Mouse (Mus musculus): ENCODE measurements around the gene Olfr821. TPM values are rescaled to one million over a fixed set of nuclear protein-coding genes. Genes with fewer than 3 reads are reported as not detected.
"Not testable (repeated sequence)": the region's sequence is repeated elsewhere in the genome, so short reads cannot be mapped to it uniquely, and the experiment has no call there.

The Olfr821 gene
- not detected for total RNA-seq (2021)
- long read RNA-seq, experiment 1: 0 reads
- long read RNA-seq, experiment 2: 0 reads

DNA sequence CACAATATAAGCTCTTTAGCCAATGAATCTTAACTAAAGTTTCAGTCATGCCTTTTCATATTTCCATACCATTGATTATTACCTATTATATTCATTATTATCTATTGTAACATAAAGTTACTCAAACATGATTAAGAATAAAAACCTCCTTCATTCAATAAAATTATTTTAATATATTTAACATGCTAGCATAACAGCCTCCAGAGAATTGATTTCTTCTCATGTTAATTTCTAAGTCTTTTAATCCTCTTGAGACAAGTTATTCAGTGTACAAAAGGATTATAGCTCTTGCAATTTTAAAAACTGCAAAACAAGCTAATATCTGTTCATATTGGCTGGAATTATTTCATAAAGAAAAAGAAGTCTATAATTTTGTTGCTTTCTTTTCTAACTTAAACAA, at the start of gene Olfr821:
Gene Olfr821, plus strand, starts transcription at position 301 of the 400 bp plus-strand sequence.
- no peak for DNase-seq (ENCODE audit: low spot score in 2 of 2)
- intact Hi-C loops (cut with DNase I): no loop called here

DNA sequence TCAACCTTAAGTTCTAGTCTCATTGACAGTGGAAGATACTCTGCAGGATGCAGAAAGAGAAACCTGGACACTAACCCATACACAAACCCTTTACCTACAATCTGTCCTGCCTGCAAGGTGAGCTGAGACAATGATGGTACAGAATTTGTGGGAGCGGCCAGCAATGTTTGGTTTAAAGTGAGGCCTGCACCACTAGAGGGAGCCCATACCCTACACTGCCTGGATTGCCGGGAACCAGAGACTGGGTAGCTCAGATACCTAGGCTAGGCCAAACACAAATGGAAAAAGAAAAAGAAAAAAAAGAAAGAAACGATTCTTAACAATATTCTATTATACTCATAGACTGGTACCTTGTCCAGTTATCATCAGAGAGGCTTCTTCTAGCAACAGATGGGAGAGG, 48.3 kb upstream of the Olfr821 start:
- intact Hi-C loops (cut with DNase I); DNase-seq (ENCODE audit: low spot score in 2 of 2): not testable (repeated sequence)

DNA sequence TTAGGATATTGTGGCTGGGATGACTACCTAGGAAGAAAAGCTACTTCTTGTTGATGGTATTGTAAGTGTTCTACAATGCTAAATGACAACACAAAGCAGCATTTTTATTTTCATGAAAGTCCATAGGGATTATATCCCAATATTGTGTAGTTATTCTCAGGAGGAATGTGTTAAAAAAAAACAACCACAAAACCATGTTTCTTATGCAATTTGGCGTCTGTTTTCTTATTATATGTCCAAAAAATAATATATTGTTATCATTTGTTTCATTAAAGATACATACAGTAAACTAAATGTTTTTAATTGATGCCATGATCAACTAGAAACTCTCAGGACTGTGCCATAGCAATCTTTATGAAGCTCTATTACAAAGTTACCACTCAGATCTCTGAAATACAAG, 45.2 kb upstream of the Olfr821 start, which contains the start of gene Gm10310:
Gene Gm10310, minus strand, starts transcription at position 101 of the 400 bp plus-strand sequence.
- DNase-seq (ENCODE audit: low spot score in 2 of 2); intact Hi-C loops (cut with DNase I): not testable (repeated sequence)

DNA sequence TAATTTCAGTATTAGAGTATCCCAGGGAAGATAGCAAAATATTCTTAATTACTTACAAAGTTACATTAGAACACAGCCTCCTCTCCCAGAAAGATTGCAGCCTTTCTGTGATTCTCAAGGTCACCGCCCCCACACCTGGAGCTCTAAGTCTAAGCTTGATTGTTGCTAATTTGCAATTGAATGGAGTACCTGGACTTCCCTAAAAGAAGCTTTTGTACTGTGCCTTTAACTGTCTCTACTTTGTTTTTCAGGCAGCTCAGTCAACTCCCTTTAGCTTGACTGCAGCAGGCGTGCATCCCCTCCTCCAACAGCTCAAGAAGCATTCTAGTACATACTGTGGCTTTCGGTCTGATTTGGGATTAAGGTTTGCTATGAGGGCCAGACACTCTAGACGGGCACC, 26.0 kb upstream of the Olfr821 start:
- not testable (repeated sequence) for DNase-seq (ENCODE audit: low spot score in 2 of 2)

DNA sequence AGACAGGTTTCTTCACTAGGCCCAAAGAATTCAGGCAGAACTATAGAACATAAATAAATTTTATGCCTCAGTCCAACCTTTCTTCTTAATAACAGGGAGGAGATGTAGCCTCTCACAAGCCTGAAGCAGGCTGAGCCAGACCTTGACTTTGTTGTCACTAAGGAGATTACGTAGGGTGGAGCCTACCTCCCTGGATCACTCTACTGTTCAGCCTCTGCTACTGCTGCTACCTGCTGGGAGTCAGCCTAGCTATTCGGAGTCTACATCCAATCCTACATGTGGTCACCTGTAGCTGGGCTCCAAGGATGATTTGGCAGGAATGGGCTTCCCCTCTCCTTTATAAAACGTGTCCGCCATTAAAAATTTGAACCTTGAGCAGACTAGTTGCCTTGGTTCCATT, 24.8 kb upstream of the Olfr821 start:
- DNase-seq (ENCODE audit: low spot score in 2 of 2); intact Hi-C loops (cut with DNase I): not testable (repeated sequence)

More for the DNA sequence above, 26.0 kb upstream of the Olfr821 start:
- intact Hi-C loops (cut with DNase I): not testable (repeated sequence)

DNA sequence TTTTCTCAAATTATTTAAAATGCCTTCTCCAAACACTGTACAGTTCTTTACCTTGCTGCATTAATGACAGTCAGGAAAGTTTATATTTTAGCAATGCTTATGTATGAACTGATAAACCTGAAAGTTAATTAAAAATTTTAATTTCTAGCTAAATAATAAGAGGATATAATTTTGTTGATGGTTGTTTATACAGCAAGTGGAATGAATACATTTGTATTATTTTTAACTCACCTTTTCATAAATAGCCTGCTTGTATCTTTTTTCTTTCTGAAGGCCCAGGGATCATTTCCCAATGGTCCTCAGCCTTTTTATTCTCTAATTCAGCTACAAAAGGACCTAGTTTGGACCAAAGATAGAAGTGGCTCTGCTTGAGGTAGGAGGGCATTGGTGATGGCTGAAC, 17.8 kb upstream of the Olfr821 start, which contains the start of gene Olfr820:
Gene Olfr820, plus strand, starts transcription at position 301 of the 400 bp plus-strand sequence.
- intact Hi-C loops (cut with DNase I): no loop called here
- no peak for DNase-seq (ENCODE audit: low spot score in 2 of 2)

DNA sequence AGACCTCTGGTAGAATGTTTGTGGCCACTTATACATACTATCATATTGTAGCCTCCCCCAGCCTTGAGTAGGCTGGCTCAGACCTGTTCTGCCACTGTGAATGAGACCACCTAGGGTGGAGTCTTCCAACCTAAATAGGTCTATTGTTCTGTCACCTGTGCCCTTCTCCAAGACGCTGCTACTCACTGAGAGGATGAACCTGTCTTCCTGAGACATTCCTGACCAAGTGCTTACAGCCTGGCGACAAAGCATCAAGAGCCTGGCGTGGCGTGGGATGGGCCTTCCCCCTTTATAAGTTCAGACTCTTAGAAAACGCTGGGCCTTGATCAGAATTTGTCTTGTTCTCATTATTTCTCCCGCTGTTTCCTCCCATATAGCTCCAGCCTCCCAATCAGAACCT, 6.9 kb downstream of the Olfr821 start:
- no peak for DNase-seq (ENCODE audit: low spot score in 2 of 2)
- intact Hi-C loops (cut with DNase I): no loop called here

DNA sequence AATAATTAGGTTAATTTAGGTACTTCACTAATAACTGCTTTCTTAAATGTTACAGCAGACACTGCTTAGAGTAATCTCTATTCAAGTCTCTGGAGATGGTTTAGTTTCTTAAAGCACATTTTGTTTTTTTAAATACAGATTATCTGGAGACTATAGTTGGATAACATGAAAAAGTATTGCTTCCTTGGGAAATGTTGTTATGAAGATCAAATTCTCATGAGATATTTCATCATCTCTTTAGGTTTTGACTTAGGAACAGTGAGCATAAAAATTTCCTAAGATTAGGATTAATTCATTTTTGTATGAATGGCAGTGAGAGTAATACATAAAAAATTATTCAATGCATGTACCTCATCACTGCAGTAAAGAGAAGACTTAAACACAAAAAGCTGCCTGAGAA, 40.8 kb downstream of the Olfr821 start, which contains the start of gene Olfr822:
Gene Olfr822, plus strand, starts transcription at position 301 of the 400 bp plus-strand sequence.
- intact Hi-C loops (cut with DNase I): no loop called here
- no peak for DNase-seq (ENCODE audit: low spot score in 2 of 2)

Other genes with a start within 250 kb of the Olfr821 start
- not detected for gene Olfr810, start 235.4 kb upstream of the Olfr821 start, total RNA-seq (2021)
- not detected for gene Olfr811, start 226.0 kb upstream of the Olfr821 start, total RNA-seq (2021)
- not detected for gene Olfr812, start 184.3 kb upstream of the Olfr821 start, total RNA-seq (2021)
- not detected for gene Olfr813, start 175.0 kb upstream of the Olfr821 start, total RNA-seq (2021)
- not detected for gene Olfr814, start 150.5 kb upstream of the Olfr821 start, total RNA-seq (2021)
- not detected for gene Olfr815, start 124.5 kb upstream of the Olfr821 start, total RNA-seq (2021)
- not detected for gene Olfr816, start 114.8 kb upstream of the Olfr821 start, total RNA-seq (2021)
- not detected for gene Olfr818, start 81.2 kb upstream of the Olfr821 start, total RNA-seq (2021)
- gene Olfr819, start 63.1 kb upstream of the Olfr821 start, total RNA-seq (2021): not detected
- gene Olfr247, start 54.2 kb upstream of the Olfr821 start, total RNA-seq (2021): not detected
- gene Gm10310, start 45.3 kb upstream of the Olfr821 start, total RNA-seq (2021): not detected
- gene Olfr820, start 17.7 kb upstream of the Olfr821 start, total RNA-seq (2021): not detected
- gene Olfr822, start 40.9 kb downstream of the Olfr821 start, total RNA-seq (2021): not detected
- gene Olfr823, start 85.0 kb downstream of the Olfr821 start, total RNA-seq (2021): not detected
- gene Olfr824, start 99.7 kb downstream of the Olfr821 start, total RNA-seq (2021): not detected
- gene Olfr825, start 136.4 kb downstream of the Olfr821 start, total RNA-seq (2021): not detected
- not detected for gene Olfr826, start 153.8 kb downstream of the Olfr821 start, total RNA-seq (2021)
- gene Olfr827, start 184.1 kb downstream of the Olfr821 start, total RNA-seq (2021): not detected
- gene Neurod4, start 249.9 kb downstream of the Olfr821 start, total RNA-seq (2021): under 1 TPM; 0.33 to 0.34 TPM

Measured in left cerebral cortex, postnatal 14 days (tissue).